Mouse (Mus musculus): Measurements from ENCODE around the gene 9130230L23Rik. TPM values are rescaled to one million over a fixed set of nuclear protein-coding genes. Genes with fewer than 3 reads are reported as not detected.

The 9130230L23Rik gene
- polyA plus RNA-seq, 1 experiment from 2014 or later: not detected

DNA sequence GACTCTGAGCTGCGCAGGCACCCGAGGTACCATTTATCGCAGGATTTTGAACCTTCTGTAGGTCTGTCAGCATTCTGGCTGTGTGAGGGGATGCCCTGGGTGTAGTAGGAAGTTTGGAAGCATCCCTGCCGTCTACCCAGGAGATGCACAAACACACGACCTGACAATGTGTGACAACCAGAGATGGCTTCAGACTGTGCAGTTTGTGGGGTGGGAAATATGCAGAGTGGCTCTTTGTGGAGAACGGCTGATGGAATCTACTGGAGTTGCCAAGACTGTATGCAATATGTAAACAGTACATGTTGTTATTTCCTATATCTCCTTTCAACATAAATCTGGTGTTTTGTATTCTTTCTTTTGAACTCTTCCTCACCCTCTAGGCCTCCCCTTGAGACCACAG lies 33.0 kb upstream of the 9130230L23Rik start:
- no peak for DNase-seq (ENCODE audit: low spot score)
- Histone ChIP-seq H3K9me3 (replicated peaks; ENCODE audit: control insufficient read depth, low read length) (no peaks in the 10 kb centered on the region), H3K4me3 (ENCODE audit: low read depth, low read length) (no peak overlapping the region), H3K9ac (ENCODE audit: low read length) (no peak overlapping the region), H3K27ac (ENCODE audit: low read depth, low read length) (no peak overlapping the region), H3K4me2 (ENCODE audit: low read length) (no peak overlapping the region), H3K36me3 (ENCODE audit: control insufficient read depth, insufficient read depth, low read length) (no peaks in the 10 kb centered on the region), H3K4me1 (ENCODE audit: control insufficient read depth, insufficient read depth, low read length) (peaks cover 11% of the 10 kb centered on the region), H3K27me3 (replicated peaks; ENCODE audit: control insufficient read depth, insufficient read depth, low read length) (no peaks in the 10 kb centered on the region)
- no peak for ATAC-seq
- 68% methylated on average over 6 of the region's 6 CpGs for WGBS

DNA sequence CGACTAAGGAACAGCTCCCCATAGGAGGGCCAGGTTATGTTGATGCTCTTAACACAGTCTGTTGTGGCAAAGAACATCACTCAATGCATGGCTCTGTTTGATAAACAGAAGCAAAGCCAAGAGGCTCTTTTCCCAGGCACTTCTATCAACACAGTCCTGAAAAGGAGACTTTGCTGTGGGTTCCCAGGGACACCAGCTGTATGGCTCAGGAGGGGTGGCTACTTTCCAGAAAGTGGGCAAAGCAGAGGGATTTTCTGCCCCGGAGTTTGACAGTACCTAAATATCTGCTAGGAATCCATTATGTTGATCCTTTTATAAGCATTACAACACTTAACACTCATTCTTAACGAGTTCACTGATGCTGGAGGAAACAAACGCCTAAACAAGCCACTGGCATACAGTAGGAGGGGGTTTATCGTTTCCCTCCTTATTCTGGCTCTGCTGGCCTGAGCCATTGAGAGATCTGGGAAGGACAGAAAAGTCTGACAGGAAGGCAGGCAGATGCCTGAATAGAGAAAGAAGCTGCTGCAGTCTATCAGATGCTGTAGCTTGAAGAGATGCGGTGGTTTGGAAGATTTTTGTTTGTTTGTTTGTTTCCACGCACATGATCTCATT lies 32.5 kb upstream of the 9130230L23Rik start:
- no peak overlapping the region for H3K9ac ChIP-seq (ENCODE audit: low read length)
- no peaks in the 10 kb centered on the region for H3K27me3 ChIP-seq (replicated peaks; ENCODE audit: control insufficient read depth, insufficient read depth, low read length)
- H3K4me2 ChIP-seq (ENCODE audit: low read length): no peak overlapping the region
- H3K36me3 ChIP-seq (ENCODE audit: control insufficient read depth, insufficient read depth, low read length): no peaks in the 10 kb centered on the region
- DNase-seq (ENCODE audit: low spot score): peak; percentile 54
- H3K4me1 ChIP-seq (ENCODE audit: control insufficient read depth, insufficient read depth, low read length): peaks cover 11% of the 10 kb centered on the region
- no peak overlapping the region for H3K27ac ChIP-seq (ENCODE audit: low read depth, low read length)
- no peaks in the 10 kb centered on the region for H3K9me3 ChIP-seq (replicated peaks; ENCODE audit: control insufficient read depth, low read length)
- ATAC-seq: 0 out of 2 replicates have a peak, but pooled peaks have one; percentile 26
- 24% methylated on average over 7 of the region's 7 CpGs for WGBS
- H3K4me3 ChIP-seq (ENCODE audit: low read depth, low read length): no peak overlapping the region

- H3K9me3 ChIP-seq (replicated peaks; ENCODE audit: control insufficient read depth, low read length): no peaks in the 10 kb centered on the region
- 62% methylated on average over 14 of the region's 14 CpGs for WGBS
- DNase-seq (ENCODE audit: low spot score): peak; percentile 27
- H3K36me3 ChIP-seq (ENCODE audit: control insufficient read depth, insufficient read depth, low read length): no peaks in the 10 kb centered on the region
- H3K4me1 ChIP-seq (ENCODE audit: control insufficient read depth, insufficient read depth, low read length): peaks cover 11% of the 10 kb centered on the region
- ATAC-seq: no peak
- H3K4me2 ChIP-seq (ENCODE audit: low read length): no peak overlapping the region
- no peaks in the 10 kb centered on the region for H3K27me3 ChIP-seq (replicated peaks; ENCODE audit: control insufficient read depth, insufficient read depth, low read length)
- no peak overlapping the region for H3K9ac ChIP-seq (ENCODE audit: low read length)
- no peak overlapping the region for H3K27ac ChIP-seq (ENCODE audit: low read depth, low read length)
- no peak overlapping the region for H3K4me3 ChIP-seq (ENCODE audit: low read depth, low read length)
Measured at GRCm38 (mm10) chr5:66034375-66035195, 30.5 kb upstream of the 9130230L23Rik start.

- Histone ChIP-seq H3K4me1 (ENCODE audit: control insufficient read depth, insufficient read depth, low read length) (peaks cover 11% of the 10 kb centered on the region), H3K27me3 (replicated peaks; ENCODE audit: control insufficient read depth, insufficient read depth, low read length) (no peaks in the 10 kb centered on the region), H3K4me3 (ENCODE audit: low read depth, low read length) (no peak overlapping the region), H3K9me3 (replicated peaks; ENCODE audit: control insufficient read depth, low read length) (no peaks in the 10 kb centered on the region), H3K4me2 (ENCODE audit: low read length) (no peak overlapping the region), H3K9ac (ENCODE audit: low read length) (no peak overlapping the region), H3K27ac (ENCODE audit: low read depth, low read length) (no peak overlapping the region), H3K36me3 (ENCODE audit: control insufficient read depth, insufficient read depth, low read length) (no peaks in the 10 kb centered on the region)
- WGBS: 90% methylated on average over 1 of the region's 1 CpGs
- ATAC-seq (no peak), DNase-seq (ENCODE audit: low spot score) (no peak)
Measured at GRCm38 (mm10) chr5:66032826-66033225, 28.7 kb upstream of the 9130230L23Rik start.

DNA sequence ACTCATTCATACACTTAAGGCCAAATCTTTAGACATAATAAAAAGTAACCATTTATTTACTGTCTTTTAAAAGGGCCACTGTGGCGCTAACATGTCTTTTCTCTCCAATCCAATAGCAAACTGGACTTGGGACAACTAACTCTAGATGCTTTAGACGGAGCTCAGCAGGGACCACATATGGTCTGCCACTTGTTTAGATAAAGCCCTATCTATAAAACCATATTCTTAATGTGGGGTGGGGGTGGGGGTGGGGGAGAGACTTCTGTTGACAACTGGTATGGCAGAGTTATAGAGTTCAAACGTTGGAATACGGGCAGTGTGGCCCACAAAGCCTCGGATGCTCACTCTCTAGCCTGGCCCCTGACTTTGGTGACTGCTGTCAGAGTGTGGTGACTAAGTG lies 27.6 kb upstream of the 9130230L23Rik start:
- H3K4me1 ChIP-seq (ENCODE audit: control insufficient read depth, insufficient read depth, low read length): peaks cover 7% of the 10 kb centered on the region
- DNase-seq (ENCODE audit: low spot score) (no peak), ATAC-seq (no peak)
- no peaks in the 10 kb centered on the region for H3K36me3 ChIP-seq (ENCODE audit: control insufficient read depth, insufficient read depth, low read length)
- H3K27me3 ChIP-seq (replicated peaks; ENCODE audit: control insufficient read depth, insufficient read depth, low read length): no peaks in the 10 kb centered on the region
- no peaks in the 10 kb centered on the region for H3K9me3 ChIP-seq (replicated peaks; ENCODE audit: control insufficient read depth, low read length)
- no peak overlapping the region for H3K9ac ChIP-seq (ENCODE audit: low read length)
- 84% methylated on average over 5 of the region's 5 CpGs for WGBS
- H3K4me3 ChIP-seq (ENCODE audit: low read depth, low read length): no peak overlapping the region
- no peak overlapping the region for H3K27ac ChIP-seq (ENCODE audit: low read depth, low read length)
- H3K4me2 ChIP-seq (ENCODE audit: low read length): no peak overlapping the region

- no peak overlapping the region for H3K9ac ChIP-seq (ENCODE audit: low read length)
- no peak for ATAC-seq
- no peaks in the 10 kb centered on the region for H3K27me3 ChIP-seq (replicated peaks; ENCODE audit: control insufficient read depth, insufficient read depth, low read length)
- no peak overlapping the region for H3K4me3 ChIP-seq (ENCODE audit: low read depth, low read length)
- H3K4me1 ChIP-seq (ENCODE audit: control insufficient read depth, insufficient read depth, low read length): no peaks in the 10 kb centered on the region
- H3K9me3 ChIP-seq (replicated peaks; ENCODE audit: control insufficient read depth, low read length): no peaks in the 10 kb centered on the region
- H3K36me3 ChIP-seq (ENCODE audit: control insufficient read depth, insufficient read depth, low read length): no peaks in the 10 kb centered on the region
- WGBS: 94% methylated on average over 5 of the region's 5 CpGs
- H3K27ac ChIP-seq (ENCODE audit: low read depth, low read length): no peak overlapping the region
- no peak for DNase-seq (ENCODE audit: low spot score)
- H3K4me2 ChIP-seq (ENCODE audit: low read length): no peak overlapping the region
Measured at GRCm38 (mm10) chr5:66028232-66028631, 24.1 kb upstream of the 9130230L23Rik start.

GRCm38 (mm10) chr5:66027206-66027605 lies 23.1 kb upstream of the 9130230L23Rik start:
- DNase-seq (ENCODE audit: low spot score) (no peak), ATAC-seq (no peak)
- Histone ChIP-seq H3K4me3 (ENCODE audit: low read depth, low read length) (no peak overlapping the region), H3K9me3 (replicated peaks; ENCODE audit: control insufficient read depth, low read length) (no peaks in the 10 kb centered on the region), H3K27me3 (replicated peaks; ENCODE audit: control insufficient read depth, insufficient read depth, low read length) (no peaks in the 10 kb centered on the region), H3K4me1 (ENCODE audit: control insufficient read depth, insufficient read depth, low read length) (no peaks in the 10 kb centered on the region), H3K4me2 (ENCODE audit: low read length) (no peak overlapping the region), H3K36me3 (ENCODE audit: control insufficient read depth, insufficient read depth, low read length) (no peaks in the 10 kb centered on the region), H3K27ac (ENCODE audit: low read depth, low read length) (no peak overlapping the region), H3K9ac (ENCODE audit: low read length) (no peak overlapping the region)
- 96% methylated on average over 8 of the region's 8 CpGs for WGBS

GRCm38 (mm10) chr5:66026796-66027195 lies 22.7 kb upstream of the 9130230L23Rik start:
- 98% methylated on average over 31 of the region's 31 CpGs for WGBS
- Histone ChIP-seq H3K4me3 (ENCODE audit: low read depth, low read length) (no peak overlapping the region), H3K36me3 (ENCODE audit: control insufficient read depth, insufficient read depth, low read length) (no peaks in the 10 kb centered on the region), H3K4me1 (ENCODE audit: control insufficient read depth, insufficient read depth, low read length) (no peaks in the 10 kb centered on the region), H3K9me3 (replicated peaks; ENCODE audit: control insufficient read depth, low read length) (no peaks in the 10 kb centered on the region), H3K4me2 (ENCODE audit: low read length) (no peak overlapping the region), H3K9ac (ENCODE audit: low read length) (no peak overlapping the region), H3K27me3 (replicated peaks; ENCODE audit: control insufficient read depth, insufficient read depth, low read length) (no peaks in the 10 kb centered on the region), H3K27ac (ENCODE audit: low read depth, low read length) (no peak overlapping the region)
- DNase-seq (ENCODE audit: low spot score) (no peak), ATAC-seq (no peak)

- WGBS: 96% methylated on average over 2 of the region's 2 CpGs
- ATAC-seq: no peak
- Histone ChIP-seq H3K9ac (ENCODE audit: low read length) (no peak overlapping the region), H3K4me2 (ENCODE audit: low read length) (no peak overlapping the region), H3K9me3 (replicated peaks; ENCODE audit: control insufficient read depth, low read length) (no peaks in the 10 kb centered on the region), H3K4me1 (ENCODE audit: control insufficient read depth, insufficient read depth, low read length) (no peaks in the 10 kb centered on the region), H3K4me3 (ENCODE audit: low read depth, low read length) (no peak overlapping the region), H3K27me3 (replicated peaks; ENCODE audit: control insufficient read depth, insufficient read depth, low read length) (no peaks in the 10 kb centered on the region), H3K36me3 (ENCODE audit: control insufficient read depth, insufficient read depth, low read length) (no peaks in the 10 kb centered on the region), H3K27ac (ENCODE audit: low read depth, low read length) (no peak overlapping the region)
- no peak for DNase-seq (ENCODE audit: low spot score)
Measured at GRCm38 (mm10) chr5:66015449-66015961, 11.4 kb upstream of the 9130230L23Rik start.
